Mouse (Mus musculus): ENCODE data around the gene Amph.

DNA sequence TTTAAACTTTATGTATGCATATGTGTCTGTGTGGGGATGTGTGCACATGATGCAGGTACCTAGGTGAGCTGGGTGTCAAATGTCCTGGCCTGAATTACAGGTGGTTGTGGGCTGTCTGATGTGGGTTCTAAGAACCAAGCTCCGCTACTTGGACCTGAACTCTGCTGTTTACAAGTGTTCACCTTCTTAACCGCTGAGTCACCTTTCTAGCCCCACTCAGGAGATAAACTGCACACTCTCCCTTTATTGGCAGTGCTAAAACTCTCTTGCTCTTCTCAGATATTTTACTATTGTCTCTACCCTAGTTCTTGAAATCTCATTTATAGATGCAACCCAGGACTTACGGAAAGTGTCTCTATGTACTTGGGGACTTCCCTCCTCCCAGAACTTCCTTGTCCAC, 199.5 kb downstream of the Amph start:
- no peak for TF ChIP-seq CTCF (IDR thresholded peaks at IDR 0.05; ENCODE audit: control insufficient read depth, insufficient read depth, insufficient read length)
- no peak for TF ChIP-seq CEBPB (IDR thresholded peaks at IDR 0.05; ENCODE audit: low read depth)
- TF ChIP-seq MYOD1 (IDR thresholded peaks at IDR 0.05; ENCODE audit: control insufficient read depth, insufficient read length, low read depth): no peak
- no peak for TF ChIP-seq MYOG (IDR thresholded peaks at IDR 0.05; ENCODE audit: control insufficient read depth, extremely low read depth, insufficient read length)
